In the genomic region with DNA sequence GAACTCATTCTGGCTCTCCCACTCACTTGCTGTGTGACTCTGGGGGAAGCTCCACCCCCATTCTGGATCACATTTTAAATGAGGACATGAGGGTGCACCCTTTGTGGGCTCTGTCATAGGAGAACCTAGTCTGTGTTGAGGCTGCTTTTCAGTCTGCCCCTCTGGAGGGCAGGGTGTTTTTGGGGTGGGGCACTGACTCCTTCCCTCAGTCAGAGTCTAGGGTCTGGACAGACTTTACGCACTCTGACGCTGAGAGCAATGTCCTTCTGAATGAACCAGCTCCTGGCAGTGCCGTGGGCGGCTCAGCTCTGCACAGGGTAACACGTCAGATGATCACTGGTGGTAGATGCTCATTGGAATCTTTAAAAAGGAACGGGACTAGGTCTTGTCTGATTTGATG, we compare ENCODE assay signal across 14 mouse cellular contexts.
DNase-seq lines count a peak whose midpoint lies in the region; ATAC-seq lines count a peak whose summit lies in the region.
"Had no signal": no experiment of that assay in that cellular context is flagged by ENCODE, and none has a peak within 500 bp of the region (broad histone marks: within the 10 kb centered on the region; RNA-seq: fewer than 3 reads in every experiment).

No protein-coding gene starts in this region.

- no peaks in the 10 kb centered on the region for H3K36me3 ChIP-seq in midbrain, embryonic 15.5 days (replicated peaks)
- no peaks in the 10 kb centered on the region for H3K36me3 ChIP-seq in midbrain, embryonic 13.5 days
- H3K36me3 ChIP-seq: liver, embryonic 13.5 days; midbrain, embryonic 12.5 days; neural tube, embryonic 13.5 days had no signal

- WGBS in midbrain, embryonic 15.5 days: 63% methylated on average over 6 of the region's 6 CpGs
- 79% methylated on average over 6 of the region's 6 CpGs for WGBS in midbrain, embryonic 13.5 days

- peak overlapping the region; percentile 69 for H3K27ac ChIP-seq in midbrain, embryonic 15.5 days
- H3K27ac ChIP-seq in midbrain, embryonic 13.5 days: no peak overlapping the region
- H3K27ac ChIP-seq: forebrain, embryonic 13.5 days; liver, embryonic 13.5 days; midbrain, embryonic 12.5 days; neural tube, embryonic 13.5 days had no signal

- H3K4me3 ChIP-seq in midbrain, embryonic 15.5 days: no peak overlapping the region
- no peak overlapping the region for H3K4me3 ChIP-seq in midbrain, embryonic 13.5 days (replicated peaks)
- H3K4me3 ChIP-seq: forebrain, embryonic 13.5 days; liver, embryonic 13.5 days; midbrain, embryonic 12.5 days; neural tube, embryonic 13.5 days had no signal

- DNase-seq in frontal cortex, postnatal 36 days (ENCODE audit: low spot score in 2 of 2): peak; percentile 67 to 81
- DNase-seq in left cerebral cortex, adult 8-10 months (ENCODE audit: low spot score in 2 of 2): peak; percentile 56 to 64
- peak; percentile 59 to 79 for DNase-seq in right cerebral cortex, postnatal 36 days (ENCODE audit: low spot score in 2 of 2)
- no peak for DNase-seq in yolk sac, embryonic 10.5 days (ENCODE audit: low spot score)
- DNase-seq: kidney, postnatal 4 days; liver, embryonic 13.5 days; lung, postnatal 14 days; thymus, postnatal 4 days had no signal

- no peak for ATAC-seq in midbrain, embryonic 15.5 days (replicated peaks)
- no peak for ATAC-seq in midbrain, embryonic 13.5 days
- ATAC-seq in erythroid progenitor cell, adult 5-6 weeks (replicated peaks; ENCODE audit: low FRiP score, poor library complexity, severe bottlenecking): no peak
- ATAC-seq: forebrain, embryonic 13.5 days had no signal

- H3K4me1 ChIP-seq in midbrain, embryonic 15.5 days: peaks cover 8% of the 10 kb centered on the region; the same call in 1 of the 2 replicates
- H3K4me1 ChIP-seq in midbrain, embryonic 13.5 days (replicated peaks): peaks cover 3% of the 10 kb centered on the region; the same call in 1 of the 2 replicates
- H3K4me1 ChIP-seq: forebrain, embryonic 13.5 days; liver, embryonic 13.5 days; midbrain, embryonic 12.5 days; neural tube, embryonic 13.5 days had no signal

- no peak overlapping the region for H3K9ac ChIP-seq in midbrain, embryonic 15.5 days
- H3K9ac ChIP-seq in midbrain, embryonic 13.5 days (replicated peaks): no peak overlapping the region
- H3K9ac ChIP-seq: forebrain, embryonic 13.5 days; liver, embryonic 13.5 days; midbrain, embryonic 12.5 days; neural tube, embryonic 13.5 days had no signal

- no peak overlapping the region for H3K4me2 ChIP-seq in midbrain, embryonic 15.5 days
- H3K4me2 ChIP-seq in midbrain, embryonic 13.5 days (replicated peaks): no peak overlapping the region
- H3K4me2 ChIP-seq: forebrain, embryonic 13.5 days; liver, embryonic 13.5 days; midbrain, embryonic 12.5 days; neural tube, embryonic 13.5 days had no signal

- H3K9me3 ChIP-seq in midbrain, embryonic 15.5 days: no peaks in the 10 kb centered on the region
- no peaks in the 10 kb centered on the region for H3K9me3 ChIP-seq in midbrain, embryonic 13.5 days
- H3K9me3 ChIP-seq: forebrain, embryonic 13.5 days; liver, embryonic 13.5 days; midbrain, embryonic 12.5 days; neural tube, embryonic 13.5 days had no signal

- H3K27me3 ChIP-seq in midbrain, embryonic 15.5 days (replicated peaks): no peaks in the 10 kb centered on the region
- no peaks in the 10 kb centered on the region for H3K27me3 ChIP-seq in midbrain, embryonic 13.5 days
- H3K27me3 ChIP-seq: forebrain, embryonic 13.5 days; liver, embryonic 13.5 days; midbrain, embryonic 12.5 days; neural tube, embryonic 13.5 days had no signal
